22 mouse cellular contexts compared by ENCODE assay signal in the genomic region with DNA sequence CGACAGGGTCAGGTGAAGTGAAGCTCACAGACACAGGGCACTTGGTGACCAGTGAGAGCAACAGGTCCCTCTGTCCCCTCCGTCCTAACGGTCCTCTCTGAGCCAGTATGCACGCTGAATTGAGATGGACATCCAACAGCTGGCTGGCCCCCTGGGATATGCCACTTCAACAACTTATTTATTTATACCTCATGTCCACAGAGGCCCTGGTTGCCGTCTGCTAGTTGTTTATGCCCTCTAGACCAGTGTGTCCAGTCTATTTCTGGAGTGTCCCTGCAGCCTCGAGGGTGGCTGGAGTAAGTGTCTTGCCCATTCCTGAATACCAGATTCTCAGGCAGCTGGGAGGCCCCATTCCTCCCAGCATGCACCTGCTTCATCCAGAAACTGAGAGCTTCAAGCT. TPM values are rescaled to one million over a fixed set of nuclear protein-coding genes. Genes with fewer than 3 reads are reported as not detected.
DNase-seq lines count a peak whose midpoint lies in the region; ATAC-seq lines count a peak whose summit lies in the region.
"Had no signal": no experiment of that assay in that cellular context is flagged by ENCODE, and none has a peak within 500 bp of the region (broad histone marks: within the 10 kb centered on the region; RNA-seq: fewer than 3 reads in every experiment).

No protein-coding gene starts in this region.

- peak; percentile 35; the same call in 1 of the 2 replicates for ATAC-seq in embryonic facial prominence, embryonic 14.5 days (ENCODE audit: low read depth)
- no peak for ATAC-seq in heart, embryonic 12.5 days (ENCODE audit: insufficient number of reproducible peaks, low FRiP score)
- ATAC-seq: intestine, embryonic 15.5 days had no signal

- H3K27ac ChIP-seq in embryonic facial prominence, embryonic 14.5 days (replicated peaks; ENCODE audit: low read depth, low read length) = no peak overlapping the region
- H3K27ac ChIP-seq in embryonic facial prominence, embryonic 10.5 days (replicated peaks) = no peak overlapping the region
- H3K27ac ChIP-seq in heart, embryonic 12.5 days (ENCODE audit: poor library complexity, severe bottlenecking) = peak overlapping the region; percentile 59
- H3K27ac ChIP-seq: embryonic facial prominence, embryonic 12.5 days; hindbrain, embryonic 14.5 days; intestine, embryonic 15.5 days; kidney, embryonic 15.5 days; limb, embryonic 12.5 days; liver, embryonic 14.5 days; lung, embryonic 15.5 days; macrophage; stomach, postnatal 0 days had no signal

- H3K4me1 ChIP-seq in embryonic facial prominence, embryonic 14.5 days (ENCODE audit: control insufficient read depth, insufficient read depth, low read length) = no peaks in the 10 kb centered on the region
- peaks cover 14% of the 10 kb centered on the region for H3K4me1 ChIP-seq in embryonic facial prominence, embryonic 10.5 days
- H3K4me1 ChIP-seq in heart, embryonic 12.5 days (replicated peaks) = peaks cover 50% of the 10 kb centered on the region

- H3K9ac ChIP-seq in embryonic facial prominence, embryonic 14.5 days (ENCODE audit: low read depth, low read length) = no peak overlapping the region
- H3K9ac ChIP-seq in heart, embryonic 12.5 days = no peak overlapping the region
- H3K9ac ChIP-seq: embryonic facial prominence, embryonic 12.5 days; hindbrain, embryonic 14.5 days; intestine, embryonic 15.5 days; kidney, embryonic 15.5 days; limb, embryonic 12.5 days; liver, embryonic 14.5 days; lung, embryonic 15.5 days had no signal

- H3K4me3 ChIP-seq in embryonic facial prominence, embryonic 14.5 days (ENCODE audit: low read depth, low read length) = no peak overlapping the region
- H3K4me3 ChIP-seq in embryonic facial prominence, embryonic 10.5 days = no peak overlapping the region
- H3K4me3 ChIP-seq in heart, embryonic 12.5 days = no peak overlapping the region
- H3K4me3 ChIP-seq: embryonic facial prominence, embryonic 12.5 days; intestine, embryonic 15.5 days; kidney, embryonic 15.5 days; limb, embryonic 12.5 days; lung, embryonic 15.5 days had no signal

- peaks cover 10% of the 10 kb centered on the region; the same call in 1 of the 2 replicates for H3K36me3 ChIP-seq in embryonic facial prominence, embryonic 14.5 days (ENCODE audit: control insufficient read depth, insufficient read depth, low read length)
- H3K36me3 ChIP-seq in embryonic facial prominence, embryonic 10.5 days (replicated peaks) = peaks cover 24% of the 10 kb centered on the region
- H3K36me3 ChIP-seq in heart, embryonic 12.5 days = peaks cover 19% of the 10 kb centered on the region
- H3K36me3 ChIP-seq: intestine, embryonic 15.5 days had no signal

- WGBS in embryonic facial prominence, embryonic 14.5 days = 71% methylated on average over 6 of the region's 6 CpGs
- 81% methylated on average over 6 of the region's 6 CpGs for WGBS in embryonic facial prominence, embryonic 10.5 days
- 43% methylated on average over 6 of the region's 6 CpGs for WGBS in heart, embryonic 12.5 days

- H3K27me3 ChIP-seq in embryonic facial prominence, embryonic 14.5 days (replicated peaks; ENCODE audit: control insufficient read depth, insufficient read depth, low read length) = no peaks in the 10 kb centered on the region
- no peaks in the 10 kb centered on the region for H3K27me3 ChIP-seq in embryonic facial prominence, embryonic 10.5 days (replicated peaks; ENCODE audit: low read depth, poor library complexity, severe bottlenecking)
- no peaks in the 10 kb centered on the region for H3K27me3 ChIP-seq in heart, embryonic 12.5 days (replicated peaks)
- H3K27me3 ChIP-seq: embryonic facial prominence, embryonic 12.5 days; intestine, embryonic 15.5 days; kidney, embryonic 15.5 days; limb, embryonic 12.5 days; lung, embryonic 15.5 days had no signal

- no peak overlapping the region for H3K4me2 ChIP-seq in embryonic facial prominence, embryonic 14.5 days (ENCODE audit: low read depth, low read length)
- H3K4me2 ChIP-seq in heart, embryonic 12.5 days = no peak overlapping the region
- H3K4me2 ChIP-seq: embryonic facial prominence, embryonic 12.5 days; hindbrain, embryonic 14.5 days; intestine, embryonic 15.5 days; kidney, embryonic 15.5 days; limb, embryonic 12.5 days; lung, embryonic 15.5 days; midbrain, embryonic 11.5 days had no signal

- peak; percentile 43 for DNase-seq in embryonic facial prominence, embryonic 14.5 days (ENCODE audit: low spot score)
- DNase-seq in embryonic facial prominence, embryonic 10.5 days (ENCODE audit: low spot score) = no peak
- DNase-seq in gastrocnemius, postnatal 25 days = peak; percentile 79
- peak; percentile 48 for DNase-seq in heart, postnatal 4 days
- DNase-seq in kidney, adult 8-10 months = no peak
- DNase-seq in adrenal gland, postnatal 14 days = no peak
- DNase-seq in yolk sac, embryonic 10.5 days (ENCODE audit: low spot score) = no peak
- DNase-seq: adrenal gland, adult 2 months; cerebellum, adult 8-10 months; kidney, postnatal 4 days; right cerebral cortex, postnatal 25 days had no signal

- no peaks in the 10 kb centered on the region for H3K9me3 ChIP-seq in embryonic facial prominence, embryonic 14.5 days (ENCODE audit: control insufficient read depth, low read length)
- peaks cover 6% of the 10 kb centered on the region; the same call in 1 of the 2 replicates for H3K9me3 ChIP-seq in embryonic facial prominence, embryonic 10.5 days
- H3K9me3 ChIP-seq in heart, embryonic 12.5 days (replicated peaks) = peaks cover 6% of the 10 kb centered on the region; the same call in 1 of the 2 replicates
- H3K9me3 ChIP-seq: intestine, embryonic 15.5 days; lung, embryonic 15.5 days had no signal

RNA-seq across cellular contexts. Expression of gene Castor2, which starts 24.3 kb away (rescaled TPM):
- 11.7 and 13.5 TPM in 2 replicates for polyA plus RNA-seq in embryonic facial prominence, embryonic 14.5 days (2014; fragmentation: Nextera tagmentation; extraction: Ambion mirVana)
- 7.6 and 8.9 TPM in 2 replicates for polyA plus RNA-seq in embryonic facial prominence, embryonic 10.5 days (2016; fragmentation: Nextera tagmentation; extraction: Ambion mirVana)
- 10 to 100 TPM; 45.7 to 46.8 TPM for total RNA-seq in gastrocnemius, postnatal 25 days (2021)
- polyA plus RNA-seq in heart, embryonic 12.5 days (2016; fragmentation: Nextera tagmentation; extraction: Ambion mirVana) = 7.5 and 8.1 TPM in 2 replicates
- 10 to 100 TPM; 15.9 to 16.8 TPM for total RNA-seq in heart, postnatal 4 days (2021)
- total RNA-seq in adrenal gland, postnatal 14 days (2021) = 11.2 and 12.9 TPM in 2 replicates

RNA-seq across cellular contexts. Expression of gene Rcc1l, which starts 52.7 kb away (rescaled TPM):
- polyA plus RNA-seq in embryonic facial prominence, embryonic 14.5 days (2014; fragmentation: Nextera tagmentation; extraction: Ambion mirVana) = 26.1 and 27.3 TPM in 2 replicates
- polyA plus RNA-seq in embryonic facial prominence, embryonic 10.5 days (2016; fragmentation: Nextera tagmentation; extraction: Ambion mirVana) = 41.9 and 42.1 TPM in 2 replicates
- total RNA-seq in gastrocnemius, postnatal 25 days (2021) = 10 to 100 TPM; 18.6 to 20.4 TPM
- polyA plus RNA-seq in heart, embryonic 12.5 days (2016; fragmentation: Nextera tagmentation; extraction: Ambion mirVana) = 25.4 and 26.9 TPM in 2 replicates
- total RNA-seq in heart, postnatal 4 days (2021) = 10 to 100 TPM; 26.9 to 30.6 TPM
- 27.6 and 27.7 TPM in 2 replicates for total RNA-seq in adrenal gland, postnatal 14 days (2021)

RNA-seq across cellular contexts. Expression of gene Gtf2ird2, which starts 60.0 kb away (rescaled TPM):
- polyA plus RNA-seq in embryonic facial prominence, embryonic 14.5 days (2014; fragmentation: Nextera tagmentation; extraction: Ambion mirVana) = 6.6 and 7.3 TPM in 2 replicates
- 8.1 and 8.5 TPM in 2 replicates for polyA plus RNA-seq in embryonic facial prominence, embryonic 10.5 days (2016; fragmentation: Nextera tagmentation; extraction: Ambion mirVana)
- total RNA-seq in gastrocnemius, postnatal 25 days (2021) = 1 to 10 TPM; 5.3 to 5.4 TPM
- polyA plus RNA-seq in heart, embryonic 12.5 days (2016; fragmentation: Nextera tagmentation; extraction: Ambion mirVana) = 6.5 and 6.9 TPM in 2 replicates
- 1 to 10 TPM; 6.9 to 9.3 TPM for total RNA-seq in heart, postnatal 4 days (2021)
- 8.8 and 10.2 TPM in 2 replicates for total RNA-seq in adrenal gland, postnatal 14 days (2021)

Comparison
In these comparisons a context has a peak if more than half of its experiments do, and no peak if none do; other contexts are left out.
1. DNase-seq: peak in embryonic facial prominence, embryonic 14.5 days (single experiment), gastrocnemius, postnatal 25 days (single experiment) and heart, postnatal 4 days (single experiment); none in embryonic facial prominence, embryonic 10.5 days (single experiment), kidney, adult 8-10 months (0 of 2), adrenal gland, postnatal 14 days (single experiment) and yolk sac, embryonic 10.5 days (single experiment).